In genomic region chr11:119043273-119043540, GRCm38 (mm10) we compare ENCODE assay signal across 1 mouse cellular context.
A peak's percentile ranks its signal among the peaks of the same experiment; 100 is the strongest.
TF ChIP-seq lines count a peak whose summit lies in the region.

No protein-coding gene starts in this region.

TF ChIP-seq in CH12.LX, 34 proteins besides CTCF, POLR2A, EP300 and RAD21:
- TF ChIP-seq POLR2AphosphoS2 (IDR thresholded peaks at IDR 0.05; ENCODE audit: low read depth, low read length) (no peak), UBTF (IDR thresholded peaks at IDR 0.05; ENCODE audit: low read depth, low read length) (0 out of 2 replicates have a peak, but pooled peaks have one; percentile 48), TBP (conservative IDR thresholded peaks at IDR 0.05; ENCODE audit: low read depth, low read length) (no peak)
TF ChIP-seq in CH12.LX: peak in this region for 1.
